Mouse (Mus musculus): ENCODE results near the gene Ccni.

Ccni gene

GRCm38 (mm10) chr5:93206109-93207005 is at the start of gene Ccni, which contains the start of gene 2010109A12Rik:
Gene Ccni, minus strand, starts transcription at chr5:93206495.
Gene 2010109A12Rik, plus strand, starts transcription at chr5:93206518.
- DNase-seq = peak; percentile 95

- DNase-seq = no peak
These were observed 49.5 kb upstream of the Ccni start for GRCm38 (mm10) chr5:93255759-93256265.

- DNase-seq = no peak
These were observed 44.9 kb upstream of the Ccni start for GRCm38 (mm10) chr5:93251001-93251760.

GRCm38 (mm10) chr5:93249940-93250578 is 43.8 kb upstream of the Ccni start:
- no peak for DNase-seq

- DNase-seq = no peak
These were observed 39.0 kb upstream of the Ccni start for GRCm38 (mm10) chr5:93245280-93245679.

GRCm38 (mm10) chr5:93239590-93240544 is 33.6 kb upstream of the Ccni start:
- peak; percentile 19 to 38 for DNase-seq

- no peak for DNase-seq
These were observed 30.2 kb upstream of the Ccni start for GRCm38 (mm10) chr5:93236541-93236940.

- no peak for DNase-seq
These were observed 29.6 kb upstream of the Ccni start for GRCm38 (mm10) chr5:93235888-93236287.

GRCm38 (mm10) chr5:93234605-93235004 is 28.3 kb upstream of the Ccni start:
- no peak for DNase-seq

- no peak for DNase-seq
These were observed 27.8 kb upstream of the Ccni start for GRCm38 (mm10) chr5:93234130-93234529.

GRCm38 (mm10) chr5:93232838-93233237 is 26.5 kb upstream of the Ccni start:
- no peak for DNase-seq

- no peak for DNase-seq
These were observed 25.4 kb upstream of the Ccni start for GRCm38 (mm10) chr5:93231721-93232120.

GRCm38 (mm10) chr5:93229527-93229926 is 23.2 kb upstream of the Ccni start:
- DNase-seq = no peak

GRCm38 (mm10) chr5:93227157-93227556 is 20.9 kb upstream of the Ccni start:
- DNase-seq = no peak

GRCm38 (mm10) chr5:93224549-93224948 is 18.3 kb upstream of the Ccni start:
- no peak for DNase-seq

GRCm38 (mm10) chr5:93221661-93222060 is 15.4 kb upstream of the Ccni start:
- DNase-seq = no peak

- no peak for DNase-seq
These were observed 12.1 kb upstream of the Ccni start for GRCm38 (mm10) chr5:93218375-93218774.

GRCm38 (mm10) chr5:93207555-93207954 is 1.3 kb upstream of the Ccni start:
- DNase-seq = no peak

GRCm38 (mm10) chr5:93207006-93207348 is 682 bp upstream of the Ccni start:
- no peak for DNase-seq

GRCm38 (mm10) chr5:93205371-93206108 is 755 bp downstream of the Ccni start:
- peak; percentile 75 to 86 for DNase-seq

- no peak for DNase-seq
These were observed 5.1 kb downstream of the Ccni start for GRCm38 (mm10) chr5:93201181-93201580.
